Mouse (Mus musculus) gastrocnemius, postnatal 14 days (tissue): ENCODE data around the gene Arhgap28. TPM values are rescaled to one million over a fixed set of nuclear protein-coding genes. Genes with fewer than 3 reads are reported as not detected.

Experiments used
- DNase-seq: peaks from one replicate; pipeline ENCODE4 v3.0.0; 2021; ENCODE audit warnings: mixed read lengths
- intact Hi-C: fragments of 180-260 bp; cut with DNase I; formaldehyde crosslinking; loops from one replicate; pipeline ENCODE4 v1.15.1; 2025; ENCODE audit warnings: low total_unique reads
- long read RNA-seq, 2 experiments: library from polyadenylated mRNA; stranded (forward); transcript quantifications; one replicate each; pipeline ENCODE4 v2.0.0; 2021
- total RNA-seq, 2 experiments: library from RNA; stranded (reverse); gene quantifications; 2 replicates each; pipeline ENCODE4 v1.2.3; 2021

Gene Arhgap28
- 1 to 10 TPM; 3.7 to 5.0 TPM for total RNA-seq
- long read RNA-seq, experiment 1, full-length matches to known transcripts: 2 of 4 reads
- long read RNA-seq, experiment 1, partial matches to known transcripts: 1 of 4 reads
- long read RNA-seq, experiment 1, other reads (novel, unspliced or antisense): 1 of 4 reads
- long read RNA-seq, experiment 2, full-length matches to known transcripts: 1 of 4 reads
- long read RNA-seq, experiment 2, partial matches to known transcripts: 0 of 4 reads
- long read RNA-seq, experiment 2, other reads (novel, unspliced or antisense): 3 of 4 reads

DNA sequence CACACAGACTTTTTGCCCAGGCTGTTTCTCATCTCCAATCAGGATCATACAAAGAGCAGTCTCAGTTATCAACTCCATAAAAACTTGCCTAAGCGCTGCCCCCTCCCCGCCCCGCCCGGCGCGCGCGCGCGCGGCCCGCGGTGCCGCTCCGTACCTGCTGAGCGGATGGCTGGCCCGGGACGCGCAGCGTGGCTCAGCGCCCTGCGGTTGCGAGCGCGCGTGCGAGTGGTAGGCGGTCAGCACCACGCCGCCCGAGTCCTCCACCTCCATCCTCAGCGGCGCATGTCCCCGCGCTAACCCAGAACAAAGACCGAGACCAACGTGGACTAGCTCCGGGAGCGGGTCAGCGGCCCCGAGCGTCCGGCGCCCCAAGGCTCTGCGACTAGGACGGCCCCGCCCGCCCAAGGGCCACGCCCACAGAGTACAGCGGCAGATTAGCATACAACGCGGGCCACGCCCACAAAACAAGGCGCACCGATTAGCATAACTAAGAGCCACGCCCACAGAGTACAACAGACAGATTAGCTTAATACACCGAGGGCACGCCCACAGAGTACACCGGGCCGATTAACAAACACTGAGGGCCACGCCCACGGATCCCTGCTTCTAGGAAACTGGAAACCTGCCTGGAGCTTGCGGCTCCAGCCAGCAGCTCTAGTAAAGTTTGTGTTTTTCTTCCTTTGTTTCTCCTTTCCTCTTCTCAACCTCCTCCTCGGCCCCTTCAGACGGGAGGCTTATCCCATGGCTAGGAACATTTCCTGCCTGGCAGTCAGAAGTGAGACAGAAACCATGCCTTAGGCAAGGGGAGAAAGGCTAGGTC lies at the start of gene Arhgap28:
Gene Arhgap28, minus strand, starts transcription at position 380 of the 820 bp plus-strand sequence.
- intact Hi-C loops: loop anchor here (10.0 kb wide), 1 partner anchor 89 kb away; no protein-coding TSS in a partner anchor
- DNase-seq: peak; percentile 90

DNA sequence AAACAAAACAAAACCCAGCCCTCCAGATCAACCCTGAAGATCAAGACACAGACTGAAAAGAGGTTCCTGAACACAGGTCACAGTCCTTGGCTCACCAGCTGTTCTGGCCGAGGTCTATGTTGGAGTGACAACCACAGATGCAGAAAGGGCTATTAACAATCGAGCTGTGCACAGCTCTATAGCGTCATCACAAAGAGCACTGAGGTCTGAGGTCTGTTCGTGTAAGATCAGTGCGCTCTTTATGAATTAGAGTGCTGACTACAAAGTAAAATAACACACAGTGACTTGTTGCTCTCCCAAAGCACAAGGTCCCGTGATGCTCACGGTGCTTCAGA lies 42.4 kb upstream of the Arhgap28 start:
- intact Hi-C loops: no loop called here
- no peak for DNase-seq

DNA sequence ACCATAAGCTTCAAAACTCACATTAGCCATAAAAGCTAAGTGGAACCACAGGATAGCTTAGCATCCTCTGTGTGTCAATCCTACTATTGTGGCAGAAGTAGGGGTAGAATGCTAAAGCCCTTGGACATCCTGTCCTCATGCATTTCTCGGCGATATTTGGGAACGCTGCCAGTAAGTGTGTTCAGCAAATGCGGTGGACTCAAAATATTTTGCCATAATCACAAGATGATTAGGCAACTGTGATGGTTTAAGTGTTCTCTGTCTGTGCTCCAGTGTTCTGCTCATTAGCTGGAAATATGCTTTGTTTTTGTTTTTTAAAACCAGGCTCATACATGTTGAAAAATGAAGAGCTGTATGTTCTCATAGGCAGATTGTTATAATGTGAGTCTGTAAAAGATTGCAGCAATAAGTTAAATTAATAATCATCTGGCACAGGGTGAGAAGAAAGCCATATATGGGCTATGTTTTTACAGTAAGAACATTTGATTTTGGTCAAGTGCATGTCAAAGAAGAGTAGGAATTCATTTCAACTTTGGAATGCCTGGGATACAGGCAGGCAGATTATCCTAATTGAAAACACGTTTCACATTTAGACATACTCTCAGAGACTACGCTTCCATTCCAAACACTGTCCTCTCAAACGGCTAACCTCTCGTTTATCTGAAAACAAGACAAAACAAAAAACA lies 41.9 kb upstream of the Arhgap28 start:
- intact Hi-C loops: no loop called here

DNA sequence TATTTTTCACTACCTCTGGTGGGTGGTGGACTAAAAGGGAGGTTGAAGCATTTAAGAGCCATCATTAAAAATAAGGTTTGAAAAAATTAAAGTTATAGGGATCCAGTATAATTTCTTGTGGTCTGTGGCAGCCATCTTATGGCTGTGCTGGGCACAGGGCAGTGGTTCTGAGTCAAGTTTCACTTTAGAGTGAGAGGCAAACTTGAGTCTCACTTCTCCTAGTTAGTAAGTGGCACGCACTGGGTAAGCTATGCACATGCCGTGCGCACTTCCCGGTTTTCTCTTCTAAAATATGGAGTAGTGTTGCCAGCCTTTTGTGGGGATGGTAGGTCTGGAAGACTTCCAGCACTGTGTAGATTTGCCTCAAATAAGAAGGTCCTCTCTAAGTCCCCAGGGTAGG lies 38.5 kb upstream of the Arhgap28 start:
- intact Hi-C loops: no loop called here
- no peak for DNase-seq

More for the DNA sequence above, 41.9 kb upstream of the Arhgap28 start:
- DNase-seq: no peak

DNA sequence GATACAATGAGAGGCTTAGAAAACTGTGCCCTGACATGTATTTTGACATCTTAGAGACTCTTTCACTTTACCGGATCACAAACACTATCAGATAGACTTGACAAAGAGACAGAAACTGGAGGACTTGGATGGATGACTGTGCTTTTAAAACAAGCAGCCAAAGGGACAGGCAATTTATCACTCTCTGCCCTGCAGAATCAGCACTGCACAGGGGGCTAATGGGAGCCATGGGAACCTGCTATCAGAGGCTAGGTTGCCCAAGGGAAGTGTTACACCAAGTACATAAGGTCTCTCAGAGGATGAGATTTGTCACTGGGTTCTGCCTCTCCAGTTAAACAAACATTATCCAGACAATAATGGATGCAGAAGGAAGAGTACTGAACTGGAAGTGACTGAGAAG lies 33.1 kb upstream of the Arhgap28 start:
- no peak for DNase-seq
- intact Hi-C loops: no loop called here

DNA sequence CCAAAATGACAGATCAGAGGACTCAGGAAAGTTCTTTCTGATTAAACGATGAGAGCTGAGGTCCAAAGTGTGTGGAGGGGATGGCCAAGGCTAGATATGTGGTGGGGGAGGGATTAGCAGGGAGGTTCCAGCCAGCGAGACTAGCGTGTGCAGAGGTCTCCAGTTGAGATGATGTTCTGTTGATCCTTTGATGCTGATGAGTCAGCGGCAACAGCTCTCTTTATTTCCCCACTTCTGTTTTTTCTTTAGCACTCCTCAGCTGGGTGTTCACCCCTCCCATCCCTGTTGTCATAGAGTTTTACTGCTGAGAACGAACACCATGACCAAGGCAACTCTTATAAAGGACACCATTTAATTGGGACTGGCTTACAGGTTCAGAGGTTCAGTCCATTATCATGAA lies 25.6 kb upstream of the Arhgap28 start:
- intact Hi-C loops: no loop called here
- no peak for DNase-seq

DNA sequence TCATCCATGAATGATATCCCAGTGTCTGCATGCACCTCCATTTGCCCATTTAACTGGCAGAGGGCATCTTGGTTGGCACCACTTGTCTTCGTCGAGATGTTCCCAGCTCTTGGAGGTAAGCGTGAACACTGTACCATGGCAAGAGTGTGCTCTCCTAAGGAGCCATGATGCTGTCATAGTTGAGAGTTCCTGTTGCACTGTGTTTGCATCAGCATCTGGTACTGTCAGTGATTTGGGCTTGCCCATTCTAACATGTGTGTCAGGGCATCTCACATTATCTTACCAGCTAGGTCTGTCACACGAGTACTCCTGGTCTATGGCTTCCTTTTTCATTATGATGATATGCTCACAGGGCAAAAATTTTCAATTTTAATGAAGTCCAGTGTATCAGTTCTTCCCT lies 24.6 kb upstream of the Arhgap28 start:
- intact Hi-C loops: no loop called here
- no peak for DNase-seq

DNA sequence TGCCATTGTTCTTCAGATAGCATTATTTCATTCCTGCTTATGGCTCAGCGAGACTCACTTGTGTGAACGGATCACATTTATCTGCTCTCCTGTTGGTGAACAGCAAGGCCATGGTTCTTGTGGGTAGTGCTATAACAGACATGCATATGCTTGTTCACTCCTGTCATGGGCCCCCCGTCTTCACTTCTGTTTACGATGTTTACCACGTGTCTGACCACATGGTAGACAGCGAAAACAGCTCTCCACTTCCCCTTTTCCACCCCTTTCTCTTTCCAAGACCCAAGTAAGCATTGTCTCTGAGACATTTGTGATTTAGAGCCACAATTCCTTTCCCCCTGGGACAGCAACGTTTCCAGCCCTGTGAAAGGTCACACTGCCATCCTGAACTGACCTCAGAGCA lies 20.4 kb upstream of the Arhgap28 start:
- no peak for DNase-seq
- intact Hi-C loops: no loop called here

DNA sequence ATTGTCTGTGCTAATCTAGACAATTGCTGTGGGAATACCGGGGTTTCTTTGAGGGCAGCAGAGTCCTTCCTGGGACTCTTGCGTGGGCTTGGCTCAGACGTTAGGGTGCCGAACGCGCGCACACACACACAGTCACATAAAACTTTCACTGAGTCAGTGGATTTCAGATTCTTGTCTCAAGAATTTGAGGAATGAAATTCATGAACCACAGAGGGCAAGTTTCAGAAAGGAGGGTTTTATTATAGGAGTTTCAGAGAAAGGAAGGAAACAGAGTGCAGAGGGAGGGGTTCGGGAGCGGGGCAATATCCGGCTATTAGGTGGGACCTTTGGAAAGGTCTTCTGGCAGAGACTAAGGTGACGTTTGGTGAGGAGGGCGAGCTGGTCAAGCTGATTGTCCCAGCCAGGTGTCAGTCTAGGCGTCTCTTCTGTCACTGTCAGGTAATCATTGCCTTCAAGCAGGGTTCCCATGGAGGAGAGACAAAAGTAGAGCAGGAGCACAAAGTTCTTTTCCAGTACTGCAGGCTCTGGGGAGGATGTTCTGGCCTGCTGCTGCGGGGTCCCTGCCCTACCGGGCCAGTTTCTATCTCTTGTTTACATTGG lies 15.6 kb upstream of the Arhgap28 start:
- no peak for DNase-seq
- intact Hi-C loops: loop anchor here (10.0 kb wide), 1 partner anchor 145 kb away; no protein-coding TSS in a partner anchor

DNA sequence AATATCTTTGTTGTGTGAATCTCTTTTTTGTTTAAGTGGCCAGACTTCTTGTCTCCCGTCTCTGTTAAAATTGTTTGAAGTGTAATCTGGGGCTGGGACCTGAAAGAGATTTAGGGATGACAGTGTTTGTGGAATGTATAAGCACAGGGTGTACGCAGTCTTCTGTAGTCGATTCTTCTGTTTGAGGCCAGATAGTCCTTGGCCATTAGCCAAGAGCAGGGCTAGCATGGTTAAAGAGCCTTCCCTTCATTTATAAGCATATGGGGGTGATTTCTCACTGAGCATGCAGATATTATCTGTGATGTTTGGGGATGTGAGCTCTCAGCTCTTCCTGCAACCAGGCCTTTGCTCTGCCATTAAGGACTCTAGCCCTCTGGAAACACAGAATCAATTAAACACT lies 13.2 kb upstream of the Arhgap28 start:
- intact Hi-C loops: loop anchor here (10.0 kb wide), 1 partner anchor 148 kb away; no protein-coding TSS in a partner anchor

DNA sequence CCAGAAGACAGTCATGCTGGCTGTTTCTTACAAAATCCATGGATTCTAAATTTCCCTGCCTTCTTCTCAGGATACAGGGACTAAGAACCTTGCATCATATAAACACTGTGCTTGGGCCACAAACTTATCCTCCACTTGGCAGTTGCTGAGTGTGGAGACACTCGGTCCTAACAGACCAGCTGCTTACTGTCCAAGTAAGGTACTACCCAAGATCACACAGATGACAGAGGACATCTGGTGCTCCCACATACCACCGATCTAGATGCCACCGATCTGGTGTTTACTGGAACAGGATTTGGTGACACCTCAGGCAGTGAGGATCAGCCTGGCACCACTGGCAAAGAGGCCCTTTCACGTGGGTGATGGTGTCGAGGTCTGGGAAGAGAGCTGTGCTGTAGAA lies 7.7 kb upstream of the Arhgap28 start:
- no peak for DNase-seq
- intact Hi-C loops: loop anchor here (10.0 kb wide), 1 partner anchor 153 kb away; no protein-coding TSS in a partner anchor

More for the DNA sequence above, 13.2 kb upstream of the Arhgap28 start:
- no peak for DNase-seq

DNA sequence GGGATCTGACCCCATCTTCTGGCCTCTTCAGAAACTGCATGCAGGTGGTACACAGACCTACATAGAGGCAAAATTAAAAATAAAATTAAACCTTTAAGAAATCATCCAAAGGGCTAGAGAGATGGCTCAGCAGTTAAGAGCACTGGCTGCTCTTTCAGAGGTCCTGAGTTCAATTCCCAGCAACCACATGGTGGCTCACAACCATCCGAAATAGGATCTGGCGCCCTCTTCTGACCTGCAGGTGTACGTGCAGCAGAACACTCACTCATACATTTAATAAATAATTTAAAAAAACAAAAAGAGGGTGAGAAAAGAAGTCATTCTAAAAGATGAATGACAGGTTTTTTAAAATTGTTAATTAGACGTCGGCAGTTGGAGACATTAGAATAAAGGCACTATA lies 6.1 kb upstream of the Arhgap28 start:
- intact Hi-C loops: loop anchor here (10.0 kb wide), 1 partner anchor 155 kb away; no protein-coding TSS in a partner anchor
- no peak for DNase-seq

DNA sequence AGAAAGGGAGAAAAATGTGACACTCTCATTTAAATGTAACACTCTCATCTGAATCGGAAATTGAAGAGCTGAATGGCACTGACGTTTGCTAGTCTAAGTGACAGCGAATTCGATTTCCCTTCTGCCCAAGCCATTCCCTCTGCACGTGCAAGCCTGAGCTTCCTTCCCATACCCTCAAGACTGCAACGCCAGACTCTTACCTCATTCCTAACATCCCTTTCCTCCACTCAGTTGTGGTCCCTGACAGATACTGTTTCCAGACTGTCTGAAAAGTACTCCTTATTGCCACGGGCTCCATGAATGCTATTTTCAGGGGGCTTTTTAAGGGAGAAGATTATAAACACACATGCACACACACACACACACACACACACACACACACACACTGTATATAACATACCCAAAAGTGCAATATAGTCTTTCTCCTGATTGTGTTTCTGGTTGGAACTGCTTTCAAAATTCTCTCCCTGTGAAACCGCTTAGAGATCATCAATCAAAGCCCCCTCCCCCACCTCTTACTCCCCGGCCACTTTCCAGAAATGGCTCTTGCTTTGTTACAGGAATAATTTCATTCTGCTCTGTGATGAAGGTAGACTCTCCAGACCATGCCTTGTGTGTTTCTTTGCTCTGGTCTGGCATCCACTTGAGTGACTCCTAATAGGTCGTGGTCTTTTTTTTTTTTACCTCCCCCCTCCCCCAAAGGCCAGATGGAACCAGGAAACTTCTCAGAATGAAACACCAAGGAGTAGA lies 836 bp upstream of the Arhgap28 start:
- DNase-seq: no peak
- intact Hi-C loops: loop anchor here (10.0 kb wide), 1 partner anchor 90 kb away; no protein-coding TSS in a partner anchor

DNA sequence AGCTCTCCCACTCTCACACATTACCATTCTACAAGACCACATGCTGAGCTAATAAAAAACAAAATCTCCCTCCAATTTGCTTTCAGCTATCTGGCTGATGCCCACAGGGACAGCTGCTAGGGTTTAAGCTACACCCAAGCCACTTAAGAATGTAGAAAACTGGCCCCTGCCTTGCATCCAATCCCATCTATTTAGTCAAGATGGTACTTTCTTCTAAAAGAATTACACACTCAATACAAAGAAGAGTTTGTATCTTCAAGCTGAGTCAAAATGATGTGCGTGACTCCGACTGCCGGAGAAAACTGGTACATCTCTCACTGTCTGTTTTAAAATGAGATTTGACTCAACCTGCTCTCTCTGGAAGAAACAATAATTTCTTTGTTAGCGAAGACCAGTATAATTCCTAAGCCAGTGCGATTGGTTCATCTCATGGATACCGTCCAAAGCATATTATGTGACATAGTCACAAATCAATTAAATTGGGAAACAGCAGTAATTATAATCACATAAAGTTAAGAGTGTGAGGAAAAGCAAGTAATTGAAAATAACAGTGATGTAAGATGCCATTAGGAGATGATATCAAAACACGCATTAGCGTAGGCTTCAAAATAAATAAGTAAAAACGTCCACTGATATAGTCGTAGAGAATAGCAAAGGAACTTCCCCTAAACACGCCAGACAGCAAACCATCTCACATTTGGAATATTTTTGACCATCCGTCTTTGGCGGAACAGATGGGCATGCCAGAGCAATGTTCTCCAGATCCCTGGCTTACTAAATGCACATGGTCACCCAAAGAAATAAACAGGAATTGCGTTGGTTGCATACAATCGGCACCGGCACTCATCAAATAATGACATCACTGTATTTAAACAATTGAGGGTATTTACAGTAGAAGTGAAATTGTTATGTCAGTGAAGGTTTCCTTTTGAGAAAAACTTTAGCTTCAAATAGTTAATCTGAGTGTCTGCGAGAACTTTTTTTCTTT lies 1.0 kb downstream of the Arhgap28 start:
- intact Hi-C loops: loop anchor here (10.0 kb wide), 1 partner anchor 88 kb away; no protein-coding TSS in a partner anchor
- DNase-seq: no peak

DNA sequence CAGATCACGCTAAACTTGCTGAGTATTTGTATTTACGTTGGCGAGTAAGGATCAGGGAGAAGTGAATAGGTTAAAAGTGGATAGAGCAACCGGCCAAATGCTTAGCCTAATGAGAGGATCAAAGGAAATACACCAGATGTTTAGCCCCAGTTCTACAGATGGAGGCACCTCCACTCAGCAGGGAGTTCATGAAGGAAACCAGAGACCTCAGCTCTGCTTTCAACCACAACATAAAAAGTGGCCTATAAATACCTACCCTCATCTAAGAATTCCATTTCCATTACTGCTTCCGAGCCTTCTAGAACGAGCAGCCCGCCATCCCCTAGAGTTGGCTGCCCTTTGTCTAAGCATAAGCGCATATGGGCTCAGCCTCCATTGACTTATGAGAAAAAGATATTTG lies 4.1 kb downstream of the Arhgap28 start:
- intact Hi-C loops: loop anchor here (10.0 kb wide), 1 partner anchor 85 kb away; no protein-coding TSS in a partner anchor
- DNase-seq: no peak

DNA sequence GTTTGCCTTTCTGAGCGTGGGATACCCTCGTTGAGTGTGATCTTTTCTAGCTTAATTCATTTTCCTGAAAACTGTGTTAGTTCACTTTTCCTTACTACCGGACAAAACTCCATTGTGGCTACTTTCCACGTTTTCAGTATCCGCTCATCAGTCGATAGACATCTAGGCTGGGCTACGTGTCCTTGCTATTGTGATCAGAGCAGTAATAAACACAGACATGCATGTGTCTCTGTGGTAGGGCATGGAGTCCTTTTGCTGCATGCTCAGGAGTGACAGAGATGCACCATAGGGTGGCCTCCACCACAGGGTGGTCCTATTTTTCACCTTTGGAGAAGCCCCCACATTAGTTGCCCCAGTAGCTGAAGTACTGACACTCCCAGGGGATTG lies 7.2 kb downstream of the Arhgap28 start:
- no peak for DNase-seq
- intact Hi-C loops: no loop called here

DNA sequence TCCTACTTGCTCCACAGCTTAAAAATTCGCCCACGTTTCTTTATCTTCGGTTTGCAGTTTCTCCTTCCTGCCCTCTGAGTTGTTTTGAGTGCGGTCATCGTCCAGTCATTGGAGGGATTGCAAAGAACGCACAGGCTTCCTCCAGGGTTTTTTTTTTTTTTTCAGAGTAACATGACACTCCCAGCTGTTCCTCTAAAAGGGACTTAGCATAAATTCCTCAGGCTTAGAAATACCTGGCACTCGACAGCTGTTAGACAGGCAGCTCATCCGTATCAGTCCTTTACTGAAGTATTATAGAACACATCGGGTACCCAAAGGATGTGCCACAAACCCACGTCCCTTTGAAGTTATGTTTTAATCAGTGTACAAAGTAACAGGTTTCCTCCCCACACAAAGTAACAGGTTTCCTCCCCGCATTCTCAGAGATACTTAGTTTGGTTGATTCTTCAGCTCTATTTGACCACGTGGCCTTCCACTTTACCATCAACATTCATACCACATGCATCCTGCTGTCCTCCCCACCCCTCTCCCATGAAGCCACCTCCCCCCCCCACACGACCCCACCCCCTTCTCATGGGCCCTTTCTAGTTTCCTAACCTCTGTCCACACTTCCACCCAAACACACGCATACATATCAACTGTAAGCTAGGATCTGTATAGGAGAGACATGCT lies 7.7 kb downstream of the Arhgap28 start:
- intact Hi-C loops: no loop called here
- peak; percentile 19 for DNase-seq
